Mouse (Mus musculus) R1 (cell line): ENCODE results near the gene Cd46.
A peak's percentile ranks its signal among the peaks of the same experiment; 100 is the strongest.

Experiments used
- DNase-seq: peaks from one replicate; pipeline ENCODE4 v3.0.0-alpha.2; 2018; ENCODE audit warnings: low read depth, low spot score

Gene Cd46

GRCm38 (mm10) chr1:195018089-195018999 is 73.7 kb downstream of the Cd46 start:
- DNase-seq = peak; percentile 46

GRCm38 (mm10) chr1:195017626-195018025 is 74.4 kb downstream of the Cd46 start:
- DNase-seq = no peak

- DNase-seq = peak; percentile 14
These were observed 75.1 kb downstream of the Cd46 start for GRCm38 (mm10) chr1:195016811-195017501.

GRCm38 (mm10) chr1:195015281-195015680 is 76.8 kb downstream of the Cd46 start:
- no peak for DNase-seq

- no peak for DNase-seq
These were observed 77.7 kb downstream of the Cd46 start for GRCm38 (mm10) chr1:195014201-195014885.

- no peak for DNase-seq
These were observed 79.5 kb downstream of the Cd46 start for GRCm38 (mm10) chr1:195012531-195012930.

- DNase-seq = no peak
These were observed 85.8 kb downstream of the Cd46 start for GRCm38 (mm10) chr1:195006267-195006666.

GRCm38 (mm10) chr1:195004194-195004593 is 87.9 kb downstream of the Cd46 start:
- DNase-seq = no peak

GRCm38 (mm10) chr1:195003328-195003727 is 88.7 kb downstream of the Cd46 start:
- no peak for DNase-seq

- DNase-seq = no peak
These were observed 93.7 kb downstream of the Cd46 start for GRCm38 (mm10) chr1:194998396-194998795.

- no peak for DNase-seq
These were observed 96.9 kb downstream of the Cd46 start for GRCm38 (mm10) chr1:194995196-194995595.

GRCm38 (mm10) chr1:194994262-194994661 is 97.8 kb downstream of the Cd46 start:
- no peak for DNase-seq

- no peak for DNase-seq
These were observed 98.5 kb downstream of the Cd46 start for GRCm38 (mm10) chr1:194993409-194993988.

GRCm38 (mm10) chr1:194992589-194993317 is 99.3 kb downstream of the Cd46 start:
- DNase-seq = no peak

GRCm38 (mm10) chr1:194991654-194992053 is 100.4 kb downstream of the Cd46 start:
- DNase-seq = no peak

- no peak for DNase-seq
These were observed 101.1 kb downstream of the Cd46 start for GRCm38 (mm10) chr1:194990976-194991375.

GRCm38 (mm10) chr1:194989024-194989423 is 103.0 kb downstream of the Cd46 start:
- no peak for DNase-seq
